Mouse (Mus musculus) hindbrain, postnatal 0 days (tissue): ENCODE measurements around the gene Trpm8. TPM values are rescaled to one million over a fixed set of nuclear protein-coding genes. Genes with fewer than 3 reads are reported as not detected.

ENCODE experiments used
- ATAC-seq: fragments of 200-750 bp; cut with Nextera tagmentation; 2 replicates; pipeline ENCODE4 v1.8.0; 2017; ENCODE audit warnings: mild to moderate bottlenecking, moderate TSS enrichment, moderate library complexity
- DNase-seq: peaks from one replicate; pipeline ENCODE4 v3.0.0-alpha.2; 2015; ENCODE audit warnings: low spot score
- H3K27ac ChIP-seq: fragments of 300-500 bp; sonication (generic); 2 replicates; pipeline ENCODE4 v1.5.1; 2014; ENCODE audit warnings: mild to moderate bottlenecking
- H3K27me3 ChIP-seq: fragments of 300-500 bp; sonication (generic); 2 replicates; pipeline ENCODE4 v1.6.1; 2014; ENCODE audit warnings: low read length, mixed read lengths; ENCODE audit not compliant: insufficient read depth
- H3K36me3 ChIP-seq: fragments of 300-500 bp; sonication (generic); 2 replicates; pipeline ENCODE4 v1.6.1; 2014; ENCODE audit warnings: low read length, mixed read lengths; ENCODE audit not compliant: insufficient read depth
- H3K4me1 ChIP-seq: fragments of 300-500 bp; sonication (generic); 2 replicates; pipeline ENCODE4 v1.6.1; 2014; ENCODE audit warnings: antibody characterized with exemption, low read length, mixed read lengths; ENCODE audit not compliant: insufficient read depth
- H3K4me2 ChIP-seq: fragments of 300-500 bp; sonication (generic); 2 replicates; pipeline ENCODE4 v1.6.1; 2014; ENCODE audit warnings: low read depth, mild to moderate bottlenecking, low read length, moderate library complexity, mixed read lengths
- H3K4me3 ChIP-seq: fragments of 300-500 bp; sonication (generic); 2 replicates; pipeline ENCODE4 v1.5.1; 2014; ENCODE audit warnings: low read length
- H3K9ac ChIP-seq: fragments of 300-500 bp; sonication (generic); replicated peaks from 2 replicates; pipeline ENCODE4 v1.6.1; 2014; ENCODE audit warnings: mild to moderate bottlenecking, low read length, moderate library complexity, mixed read lengths
- H3K9me3 ChIP-seq: fragments of 300-500 bp; sonication (generic); 2 replicates; pipeline ENCODE4 v1.6.1; 2016; ENCODE audit warnings: low read length, mixed read lengths
- CTCF ChIP-seq: IDR thresholded peaks from 2 replicates; pipeline ENCODE4 v1.5.1; 2016; ENCODE audit warnings: antibody characterized with exemption, control low read depth, low read depth
- WGBS: fragments of 180-500 bp; shearing (Covaris S2); extraction: QIAGEN DNeasy Blood & Tissue Kit; methylation state at CpG from one replicate; pipeline ENCODE4 v1.1.7; 2014; 5-methylcytosine and 5-hydroxymethylcytosine counted together
- polyA plus RNA-seq: library from polyadenylated mRNA; unstranded; fragments of >200 nt; fragmentation: Nextera tagmentation; extraction: Ambion mirVana; gene quantifications from 2 replicates; pipeline ENCODE4 v1.2.1, GENCODE M21; 2015
- total RNA-seq: library from RNA; depleted of rRNA; stranded (reverse); fragments of >200 nt; gene quantifications from 2 replicates; pipeline ENCODE4 v1.2.3, GENCODE M21; 2014

Trpm8 gene
- total and polyA plus RNA-seq, 2 experiments from 2014 or later: 0.05 to 0.11 TPM

DNA sequence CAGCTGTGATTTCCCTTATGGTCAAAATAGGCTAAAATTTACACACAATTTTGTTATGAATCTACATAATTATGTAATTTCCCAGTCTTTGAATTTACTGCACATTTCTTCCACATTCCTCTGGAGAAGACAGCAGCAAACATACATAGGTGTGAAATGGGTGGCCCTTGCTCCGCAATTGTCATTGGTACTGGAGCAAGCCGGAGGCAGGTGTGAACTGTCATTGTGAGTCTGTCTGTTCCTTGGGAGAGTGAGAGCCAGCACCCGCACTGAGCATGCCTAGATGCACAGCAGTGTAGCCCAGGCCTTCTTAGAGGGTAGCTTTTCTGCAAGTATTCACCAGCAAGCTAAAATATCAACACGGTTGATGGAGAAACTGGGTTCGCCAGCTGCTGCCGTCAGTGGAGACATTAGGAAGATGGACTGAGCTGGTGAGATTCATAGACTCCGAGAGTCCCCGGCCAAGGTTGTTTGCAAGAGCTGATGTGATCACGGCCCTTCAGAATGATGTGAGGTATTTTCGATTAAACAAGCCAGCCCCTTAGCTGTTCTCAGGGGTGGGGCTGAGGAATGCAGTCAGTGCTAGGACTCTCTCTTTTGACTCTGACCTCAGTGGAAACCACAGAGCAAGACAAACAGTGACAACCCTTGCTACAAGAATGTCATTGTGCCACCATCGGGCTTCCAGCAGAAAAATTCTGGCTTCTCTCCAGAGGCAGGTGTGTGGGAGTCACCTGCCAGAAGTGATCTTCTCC is 150.7 kb downstream of the Trpm8 start:
- Histone ChIP-seq H3K4me2 (no peak overlapping the region), H3K4me3 (no peak overlapping the region), H3K27me3 (no peaks in the 10 kb centered on the region), H3K36me3 (no peaks in the 10 kb centered on the region), H3K9me3 (no peaks in the 10 kb centered on the region), H3K4me1 (0 out of 2 replicates have a peak, but pooled peaks cover 3% of the 10 kb centered on the region), H3K27ac (no peak overlapping the region), H3K9ac (no peak overlapping the region)
- ATAC-seq: no peak
- no peak for TF ChIP-seq CTCF
- no peak for DNase-seq
- 81% methylated on average over 11 of the region's 11 CpGs for WGBS

DNA sequence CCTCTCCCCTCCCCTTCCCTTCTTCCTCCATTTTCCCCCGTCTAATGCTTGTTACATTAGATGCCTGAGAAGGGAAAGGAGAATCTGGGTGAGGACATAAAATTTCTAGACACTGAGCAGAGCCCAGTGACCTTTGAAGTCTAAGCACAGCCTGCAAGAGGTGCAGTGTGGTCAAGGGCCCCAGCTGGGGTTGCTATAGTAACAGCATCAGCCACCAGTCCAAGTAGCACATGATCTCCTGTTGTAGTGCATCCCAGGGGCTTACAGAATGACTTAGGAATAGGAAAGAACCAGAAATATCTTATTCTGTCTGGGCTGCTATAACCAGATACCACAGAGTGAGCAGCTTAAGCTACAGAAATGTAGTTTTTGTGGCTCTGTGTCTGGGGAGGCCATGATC is 152.0 kb downstream of the Trpm8 start:
- 33% methylated on average over 1 of the region's 1 CpGs for WGBS
- peak; percentile 51; the same call in 1 of the 2 replicates for ATAC-seq
- no peak for TF ChIP-seq CTCF
- Histone ChIP-seq H3K4me1 (0 out of 2 replicates have a peak, but pooled peaks cover 3% of the 10 kb centered on the region), H3K9me3 (no peaks in the 10 kb centered on the region), H3K9ac (no peak overlapping the region), H3K27me3 (no peaks in the 10 kb centered on the region), H3K27ac (0 out of 2 replicates have a peak overlapping the region, but pooled peaks have one; percentile 16), H3K36me3 (no peaks in the 10 kb centered on the region), H3K4me2 (no peak overlapping the region), H3K4me3 (no peak overlapping the region)
- DNase-seq: peak; percentile 35

DNA sequence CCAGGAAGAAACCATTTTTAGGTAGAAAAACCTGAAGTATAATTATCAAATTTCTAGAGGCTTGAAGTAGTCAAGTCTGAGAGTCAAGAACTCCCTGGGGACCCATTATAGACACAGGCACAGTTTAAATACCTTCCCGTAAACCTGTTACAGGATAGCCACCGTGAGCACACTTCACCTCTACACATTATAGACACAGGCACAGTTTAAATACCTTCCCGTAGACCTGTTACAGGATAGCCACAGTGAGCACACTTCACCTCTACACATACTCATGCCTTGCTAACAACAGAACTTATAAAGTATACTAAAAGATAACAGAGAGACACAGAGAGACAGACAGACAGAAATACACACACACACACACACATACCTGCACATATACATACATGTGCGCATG is 153.8 kb downstream of the Trpm8 start:
- Histone ChIP-seq H3K4me2 (no peak overlapping the region), H3K4me3 (no peak overlapping the region), H3K4me1 (0 out of 2 replicates have a peak, but pooled peaks cover 3% of the 10 kb centered on the region), H3K9me3 (no peaks in the 10 kb centered on the region), H3K36me3 (no peaks in the 10 kb centered on the region), H3K27ac (no peak overlapping the region), H3K9ac (no peak overlapping the region), H3K27me3 (no peaks in the 10 kb centered on the region)
- no peak for DNase-seq
- 82% methylated on average over 4 of the region's 4 CpGs for WGBS
- no peak for ATAC-seq
- no peak for TF ChIP-seq CTCF

DNA sequence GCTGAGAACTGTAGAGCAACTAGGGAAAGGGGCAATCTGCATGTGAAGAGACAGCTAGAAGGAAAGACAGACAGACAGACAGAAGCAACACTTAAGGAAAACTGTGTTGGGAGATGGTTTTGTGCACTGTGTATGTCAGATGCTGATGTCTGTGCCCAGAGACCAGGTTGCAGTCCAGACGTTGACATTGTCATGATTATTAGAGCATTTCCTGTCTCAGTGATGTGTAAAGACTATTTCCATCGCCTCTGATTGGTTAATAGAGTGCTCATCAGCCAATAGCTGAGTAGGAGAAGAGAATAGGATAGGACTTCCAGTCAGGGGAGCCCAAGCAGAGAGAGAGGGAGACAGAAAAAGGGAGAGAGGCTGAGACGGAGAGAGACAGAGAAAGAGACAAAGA is 155.1 kb downstream of the Trpm8 start:
- ATAC-seq: no peak
- no peaks in the 10 kb centered on the region for H3K27me3 ChIP-seq
- WGBS: 33% methylated on average over 3 of the region's 3 CpGs

DNA sequence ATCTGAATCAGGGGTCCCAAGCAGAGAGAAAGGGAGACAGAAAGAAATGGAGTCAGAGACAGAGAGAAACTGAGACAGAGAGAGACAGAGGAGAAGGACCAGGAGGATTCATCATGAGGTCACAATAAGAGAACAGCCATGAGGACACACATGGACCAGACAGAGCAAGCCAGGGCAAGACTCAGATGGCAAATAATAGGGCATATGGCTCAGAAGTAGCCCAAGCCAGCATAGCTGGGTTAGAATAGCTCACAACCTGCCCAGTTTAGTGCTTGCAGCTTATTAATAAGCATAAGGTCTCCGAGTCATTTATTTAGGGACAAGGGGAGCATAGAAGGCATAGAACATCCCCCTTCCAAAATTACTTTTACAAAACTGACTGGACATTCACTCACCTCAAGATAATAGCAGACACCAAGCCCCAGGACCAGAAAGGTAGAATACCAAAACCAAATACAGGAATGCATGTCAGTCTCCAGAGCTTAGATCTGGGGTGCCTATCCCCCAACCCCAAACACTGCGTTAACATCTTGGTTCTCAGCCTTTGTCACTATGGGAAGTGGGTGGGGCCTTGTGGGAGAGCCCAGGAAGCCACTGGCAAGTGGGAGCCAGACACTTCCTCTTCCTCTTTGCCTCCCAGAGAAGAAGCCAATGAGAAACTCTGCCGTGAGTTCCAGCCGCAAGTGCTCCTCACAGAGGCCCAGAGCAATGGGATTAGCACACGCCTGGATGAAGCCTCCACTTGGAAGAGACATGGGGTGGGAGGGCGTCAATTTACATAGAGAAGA is 155.8 kb downstream of the Trpm8 start:
- WGBS: 68% methylated on average over 6 of the region's 6 CpGs
- no peak for ATAC-seq
- TF ChIP-seq CTCF: no peak

More for the DNA sequence above, 155.1 kb downstream of the Trpm8 start:
- Histone ChIP-seq H3K4me3 (no peak overlapping the region), H3K9ac (no peak overlapping the region), H3K27ac (no peak overlapping the region), H3K9me3 (no peaks in the 10 kb centered on the region), H3K4me2 (no peak overlapping the region), H3K36me3 (no peaks in the 10 kb centered on the region), H3K4me1 (0 out of 2 replicates have a peak, but pooled peaks cover 3% of the 10 kb centered on the region)
- no peak for TF ChIP-seq CTCF
- DNase-seq: no peak

DNA sequence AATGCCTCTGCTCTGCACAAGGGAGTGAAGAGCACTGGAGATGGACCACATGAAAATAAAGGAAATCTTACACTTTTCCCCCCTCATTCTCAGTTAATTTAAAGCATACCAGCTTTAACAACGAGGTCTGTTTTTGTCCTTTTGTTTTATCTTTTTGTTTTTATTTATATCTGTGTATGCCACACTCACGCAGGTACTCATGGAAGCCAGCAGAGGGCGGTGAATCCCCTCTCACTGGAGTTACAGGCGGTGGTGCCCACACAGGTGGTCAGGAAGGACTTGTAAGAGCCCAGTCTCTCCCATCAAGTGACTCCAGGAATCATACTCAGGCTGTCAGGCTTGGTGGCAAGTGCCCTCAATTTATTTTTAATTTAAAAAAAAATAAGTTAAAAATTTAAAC is 156.6 kb downstream of the Trpm8 start:
- DNase-seq: no peak
- no peaks in the 10 kb centered on the region for H3K9me3 ChIP-seq
- no peak overlapping the region for H3K9ac ChIP-seq
- no peaks in the 10 kb centered on the region for H3K27me3 ChIP-seq
- H3K4me3 ChIP-seq: no peak overlapping the region
- no peak for ATAC-seq
- no peak overlapping the region for H3K4me2 ChIP-seq
- WGBS: 70% methylated on average over 4 of the region's 4 CpGs
- TF ChIP-seq CTCF: 0 out of 2 replicates have a peak, but pooled peaks have one; percentile 31
- H3K27ac ChIP-seq: no peak overlapping the region
- H3K36me3 ChIP-seq: no peaks in the 10 kb centered on the region
- 0 out of 2 replicates have a peak, but pooled peaks cover 3% of the 10 kb centered on the region for H3K4me1 ChIP-seq

More for the DNA sequence above, 155.8 kb downstream of the Trpm8 start:
- H3K4me2 ChIP-seq: no peak overlapping the region
- DNase-seq: no peak
- no peaks in the 10 kb centered on the region for H3K27me3 ChIP-seq
- H3K9ac ChIP-seq: no peak overlapping the region
- 0 out of 2 replicates have a peak, but pooled peaks cover 3% of the 10 kb centered on the region for H3K4me1 ChIP-seq
- H3K27ac ChIP-seq: no peak overlapping the region
- no peak overlapping the region for H3K4me3 ChIP-seq
- no peaks in the 10 kb centered on the region for H3K36me3 ChIP-seq
- H3K9me3 ChIP-seq: no peaks in the 10 kb centered on the region
